Mouse (Mus musculus): ENCODE measurements around the gene Sord. TPM values are rescaled to one million over a fixed set of nuclear protein-coding genes. Genes with fewer than 3 reads are reported as not detected.
"Not testable (repeated sequence)": the region's sequence is repeated elsewhere in the genome, so short reads cannot be mapped to it uniquely, and the experiment has no call there.

Sord gene
- total and polyA plus RNA-seq, 3 experiments, result 39.6 to 61.7 TPM; not detected in 1

GRCm38 (mm10) chr2:122210534-122211228 lies 23.9 kb upstream of the Sord start:
- H3K27ac ChIP-seq (ENCODE audit: control insufficient read depth, low read depth, low read length), result no peak overlapping the region
- H3K4me1 ChIP-seq (ENCODE audit: control insufficient read depth in 1 of 2, insufficient read depth in 2 of 2, low read length in 2 of 2), result peaks cover 0 to 8% of the 10 kb centered on the region in 2 experiments; a peak in 2 of 4 replicates
- no peaks in the 10 kb centered on the region for H3K79me2 ChIP-seq (ENCODE audit: control insufficient read depth, insufficient read depth, low read length, poor library complexity)
- H3K4me3 ChIP-seq (ENCODE audit: control insufficient read depth in 1 of 2, insufficient read depth in 1 of 2, low read depth in 2 of 2, low read length in 2 of 2), result no peak overlapping the region
- DNase-seq (ENCODE audit: low read depth, low spot score), result no peak
- no peaks in the 10 kb centered on the region for H3K27me3 ChIP-seq (ENCODE audit: control insufficient read depth in 1 of 2, insufficient read depth in 2 of 2, low read length in 2 of 2)
- no peaks in the 10 kb centered on the region for H3K9me3 ChIP-seq (replicated peaks; ENCODE audit: insufficient read depth, low read length)
- no peak for TF ChIP-seq NRF1 (IDR thresholded peaks at IDR 0.05; ENCODE audit: insufficient read depth, low read depth, low read length, poor library complexity, severe bottlenecking)
- no peak for TF ChIP-seq HCFC1 (IDR thresholded peaks at IDR 0.05; ENCODE audit: low read depth, low read length)
- no peak for TF ChIP-seq SIN3A (IDR thresholded peaks at IDR 0.05; ENCODE audit: low read length)
- TF ChIP-seq CHD1 (IDR thresholded peaks at IDR 0.05; ENCODE audit: low read depth, low read length), result no peak
- no peak for TF ChIP-seq UBTF (IDR thresholded peaks at IDR 0.05; ENCODE audit: borderline replicate concordance, insufficient read depth, low read depth, low read length)
- TF ChIP-seq TAL1 (IDR thresholded peaks at IDR 0.05; ENCODE audit: low read length), result no peak
- no peak for TF ChIP-seq USF2 (IDR thresholded peaks at IDR 0.05; ENCODE audit: borderline replicate concordance in 1 of 2, insufficient read depth in 1 of 2, low read depth in 1 of 2, low read length in 2 of 2)
- TF ChIP-seq BHLHE40 (IDR thresholded peaks at IDR 0.05; ENCODE audit: borderline replicate concordance, low read depth, low read length), result no peak
- TF ChIP-seq JUND (IDR thresholded peaks at IDR 0.05; ENCODE audit: low read depth, low read length), result no peak
- no peak for TF ChIP-seq E2F4 (IDR thresholded peaks at IDR 0.05; ENCODE audit: borderline replicate concordance, low read depth, low read length)
- no peak for TF ChIP-seq POLR2AphosphoS2 (IDR thresholded peaks at IDR 0.05; ENCODE audit: low read length)
- no peak for TF ChIP-seq ZMIZ1 (IDR thresholded peaks at IDR 0.05; ENCODE audit: low read depth, low read length)
- TF ChIP-seq MXI1 (IDR thresholded peaks at IDR 0.05; ENCODE audit: low read depth, low read length), result no peak
- no peak for TF ChIP-seq EP300 (IDR thresholded peaks at IDR 0.05; ENCODE audit: low read depth in 1 of 2, low read length in 2 of 2)
- no peak for TF ChIP-seq MEF2A (IDR thresholded peaks at IDR 0.05; ENCODE audit: extremely low read depth, insufficient replicate concordance, low read depth, low read length, poor library complexity, severe bottlenecking)
- peaks cover 0 to 2% of the 10 kb centered on the region in 2 experiments; a peak in 1 of 4 replicates for H3K36me3 ChIP-seq (ENCODE audit: control insufficient read depth in 1 of 2, insufficient read depth in 2 of 2, low read length in 2 of 2)
- no peak overlapping the region for H3K9ac ChIP-seq (ENCODE audit: control insufficient read depth, low read depth, low read length, poor library complexity, severe bottlenecking)

GRCm38 (mm10) chr2:122217075-122217474 lies 17.5 kb upstream of the Sord start:
- peaks cover 12 to 31% of the 10 kb centered on the region in 2 experiments for H3K4me1 ChIP-seq (ENCODE audit: control insufficient read depth in 1 of 2, insufficient read depth in 2 of 2, low read length in 2 of 2)
- not testable (repeated sequence) for H3K4me3 ChIP-seq (ENCODE audit: control insufficient read depth in 1 of 2, insufficient read depth in 1 of 2, low read depth in 2 of 2, low read length in 2 of 2); H3K9me3 ChIP-seq (replicated peaks; ENCODE audit: insufficient read depth, low read length); H3K27ac ChIP-seq (ENCODE audit: control insufficient read depth, low read depth, low read length); H3K79me2 ChIP-seq (ENCODE audit: control insufficient read depth, insufficient read depth, low read length, poor library complexity); DNase-seq (ENCODE audit: low read depth, low spot score); H3K9ac ChIP-seq (ENCODE audit: control insufficient read depth, low read depth, low read length, poor library complexity, severe bottlenecking); H3K27me3 ChIP-seq (ENCODE audit: control insufficient read depth in 1 of 2, insufficient read depth in 2 of 2, low read length in 2 of 2)
- 0 out of 2 replicates have a peak, but pooled peaks have one; percentile 32 for TF ChIP-seq GATA1 (IDR thresholded peaks at IDR 0.05; ENCODE audit: low read depth, low read length)
- H3K36me3 ChIP-seq (ENCODE audit: control insufficient read depth in 1 of 2, insufficient read depth in 2 of 2, low read length in 2 of 2), result peaks cover 0 to 22% of the 10 kb centered on the region in 2 experiments; a peak in 2 of 4 replicates
